ENCODE assay signal across 29 mouse cellular contexts in genomic region chr13:24359181-24359580, GRCm38 (mm10). TPM values are rescaled to one million over a fixed set of nuclear protein-coding genes. Genes with fewer than 3 reads are reported as not detected.
DNase-seq lines count a peak whose midpoint lies in the region; ATAC-seq and TF ChIP-seq lines count a peak whose summit lies in the region.
"Had no signal": no experiment of that assay in that cellular context is flagged by ENCODE, and none has a peak within 500 bp of the region (broad histone marks: within the 10 kb centered on the region; RNA-seq: fewer than 3 reads in every experiment).

No protein-coding gene starts in this region.

- no peak overlapping the region for H3K4me2 ChIP-seq in hindbrain, embryonic 16.5 days (ENCODE audit: low read length)
- no peak overlapping the region for H3K4me2 ChIP-seq in midbrain, postnatal 0 days (ENCODE audit: low read depth, low read length, poor library complexity, severe bottlenecking)
- no peak overlapping the region for H3K4me2 ChIP-seq in stomach, embryonic 16.5 days (ENCODE audit: low read depth, low read length)
- H3K4me2 ChIP-seq: embryonic facial prominence, embryonic 13.5 days; forebrain, embryonic 13.5 days; heart, embryonic 13.5 days; hindbrain, embryonic 12.5 days; hindbrain, embryonic 15.5 days had no signal

- H3K4me1 ChIP-seq in hindbrain, embryonic 10.5 days (replicated peaks) = peaks cover 7% of the 10 kb centered on the region
- H3K4me1 ChIP-seq in hindbrain, embryonic 16.5 days (ENCODE audit: control insufficient read depth, insufficient read depth, low read depth, low read length) = no peaks in the 10 kb centered on the region
- H3K4me1 ChIP-seq in midbrain, embryonic 10.5 days = 0 out of 2 replicates have a peak, but pooled peaks cover 6% of the 10 kb centered on the region
- no peaks in the 10 kb centered on the region for H3K4me1 ChIP-seq in midbrain, postnatal 0 days (ENCODE audit: insufficient read depth, low read length)
- peaks cover 0 to 2% of the 10 kb centered on the region in 2 experiments; a peak in 1 of 4 replicates for H3K4me1 ChIP-seq in ES-E14 (ENCODE audit: control insufficient read depth in 2 of 2, insufficient read depth in 2 of 2, low read length in 2 of 2, poor library complexity in 1 of 2)
- H3K4me1 ChIP-seq in stomach, embryonic 16.5 days (ENCODE audit: control insufficient read depth, insufficient read depth, low read length) = no peaks in the 10 kb centered on the region
- H3K4me1 ChIP-seq: embryonic facial prominence, embryonic 10.5 days; embryonic facial prominence, embryonic 13.5 days; forebrain, embryonic 13.5 days; heart, embryonic 10.5 days; heart, embryonic 13.5 days; hindbrain, embryonic 12.5 days; hindbrain, embryonic 15.5 days had no signal

- no peaks in the 10 kb centered on the region for H3K9me3 ChIP-seq in hindbrain, embryonic 10.5 days
- no peaks in the 10 kb centered on the region for H3K9me3 ChIP-seq in hindbrain, embryonic 16.5 days (ENCODE audit: control insufficient read depth, low read length)
- H3K9me3 ChIP-seq in midbrain, embryonic 10.5 days (replicated peaks) = no peaks in the 10 kb centered on the region
- no peaks in the 10 kb centered on the region for H3K9me3 ChIP-seq in midbrain, postnatal 0 days (ENCODE audit: low read length)
- H3K9me3 ChIP-seq in ES-E14 (ENCODE audit: control insufficient read depth, insufficient read depth, low read depth, low read length) = no peaks in the 10 kb centered on the region
- H3K9me3 ChIP-seq in stomach, embryonic 16.5 days (replicated peaks; ENCODE audit: control insufficient read depth, low read length) = no peaks in the 10 kb centered on the region
- H3K9me3 ChIP-seq: embryonic facial prominence, embryonic 10.5 days; embryonic facial prominence, embryonic 13.5 days; forebrain, embryonic 13.5 days; heart, embryonic 10.5 days; heart, embryonic 13.5 days; hindbrain, embryonic 12.5 days; hindbrain, embryonic 15.5 days had no signal

- 34% methylated on average over 1 of the region's 1 CpGs for WGBS in hindbrain, embryonic 10.5 days
- 44% methylated on average over 1 of the region's 1 CpGs for WGBS in hindbrain, embryonic 16.5 days
- 58% methylated on average over 1 of the region's 1 CpGs for WGBS in midbrain, embryonic 10.5 days
- WGBS in midbrain, postnatal 0 days = 58% methylated on average over 1 of the region's 1 CpGs
- 78% methylated on average over 1 of the region's 1 CpGs for WGBS in stomach, embryonic 16.5 days

- in situ Hi-C loops in ES-E14 (cut with MboI; ENCODE audit: low sequenced_read_pairs in 2 of 2, unreplicated experiment in 2 of 2) = no loop called here

- H3K36me3 ChIP-seq in hindbrain, embryonic 10.5 days = no peaks in the 10 kb centered on the region
- H3K36me3 ChIP-seq in hindbrain, embryonic 16.5 days (ENCODE audit: control insufficient read depth, insufficient read depth, low read length) = no peaks in the 10 kb centered on the region
- no peaks in the 10 kb centered on the region for H3K36me3 ChIP-seq in midbrain, embryonic 10.5 days
- H3K36me3 ChIP-seq in midbrain, postnatal 0 days (ENCODE audit: insufficient read depth, low read length) = no peaks in the 10 kb centered on the region
- H3K36me3 ChIP-seq in ES-E14 (ENCODE audit: control insufficient read depth, insufficient read depth, low read length, poor library complexity, severe bottlenecking) = no peaks in the 10 kb centered on the region
- no peaks in the 10 kb centered on the region for H3K36me3 ChIP-seq in stomach, embryonic 16.5 days (ENCODE audit: control insufficient read depth, insufficient read depth, low read length)
- H3K36me3 ChIP-seq: embryonic facial prominence, embryonic 10.5 days; embryonic facial prominence, embryonic 13.5 days; heart, embryonic 10.5 days; heart, embryonic 13.5 days; hindbrain, embryonic 12.5 days; hindbrain, embryonic 15.5 days had no signal

- H3K4me3 ChIP-seq in hindbrain, embryonic 10.5 days = no peak overlapping the region
- H3K4me3 ChIP-seq in hindbrain, embryonic 16.5 days (ENCODE audit: low read length) = no peak overlapping the region
- H3K4me3 ChIP-seq in midbrain, embryonic 10.5 days = no peak overlapping the region
- H3K4me3 ChIP-seq in midbrain, postnatal 0 days (ENCODE audit: low read depth, low read length) = no peak overlapping the region
- H3K4me3 ChIP-seq in ES-E14 (ENCODE audit: insufficient read depth in 1 of 2, low read depth in 1 of 2, low read length in 2 of 2, poor library complexity in 1 of 2, severe bottlenecking in 1 of 2) = no peak overlapping the region
- no peak overlapping the region for H3K4me3 ChIP-seq in stomach, embryonic 16.5 days (replicated peaks; ENCODE audit: low read length)
- H3K4me3 ChIP-seq: embryonic facial prominence, embryonic 10.5 days; embryonic facial prominence, embryonic 13.5 days; erythroblast, embryonic 14.5 days; forebrain, embryonic 13.5 days; heart, adult 2 months; heart, embryonic 10.5 days; heart, embryonic 13.5 days; hindbrain, embryonic 12.5 days; hindbrain, embryonic 15.5 days had no signal

- no peak for ATAC-seq in hindbrain, embryonic 16.5 days
- no peak for ATAC-seq in midbrain, postnatal 0 days (ENCODE audit: low FRiP score)
- ATAC-seq in stomach, embryonic 16.5 days (ENCODE audit: insufficient read depth, low FRiP score) = no peak
- ATAC-seq: forebrain, embryonic 13.5 days; forebrain, embryonic 16.5 days; intestine, embryonic 16.5 days had no signal

- no peak for DNase-seq in hindbrain, embryonic 10.5 days (ENCODE audit: low spot score)
- no peak for DNase-seq in midbrain, embryonic 10.5 days (ENCODE audit: low spot score)
- DNase-seq in midbrain, postnatal 0 days (ENCODE audit: low spot score) = no peak
- DNase-seq in ES-E14 (ENCODE audit: low read depth, low spot score) = peak; percentile 8
- no peak for DNase-seq in lung, postnatal 25 days (ENCODE audit: low spot score)
- DNase-seq: adrenal gland, adult 2 months; adrenal gland, postnatal 14 days; B cell, adult 2 months; cerebellum, adult 11-12 months; cerebellum, adult 8-10 months; cerebellum, postnatal 10 days; cerebellum, postnatal 36 days; gastrocnemius, postnatal 25 days; heart, adult 2 months; heart, postnatal 14 days; heart, postnatal 4 days had no signal

- peak overlapping the region; percentile 59; the same call in 1 of the 2 replicates for H3K27ac ChIP-seq in hindbrain, embryonic 10.5 days
- no peak overlapping the region for H3K27ac ChIP-seq in hindbrain, embryonic 16.5 days (ENCODE audit: low read depth, low read length)
- peak overlapping the region; percentile 23; the same call in 1 of the 2 replicates for H3K27ac ChIP-seq in midbrain, embryonic 10.5 days (replicated peaks)
- H3K27ac ChIP-seq in midbrain, postnatal 0 days (ENCODE audit: low read depth, low read length) = no peak overlapping the region
- peak overlapping the region; percentile 0; the same call in 1 of the 2 replicates for H3K27ac ChIP-seq in ES-E14 (ENCODE audit: insufficient read depth, low read depth, low read length, poor library complexity, severe bottlenecking)
- peak overlapping the region; percentile 21 for H3K27ac ChIP-seq in stomach, embryonic 16.5 days (ENCODE audit: low read length)
- H3K27ac ChIP-seq: embryonic facial prominence, embryonic 10.5 days; embryonic facial prominence, embryonic 13.5 days; forebrain, embryonic 13.5 days; heart, adult 2 months; heart, embryonic 10.5 days; heart, embryonic 13.5 days; hindbrain, embryonic 12.5 days; hindbrain, embryonic 15.5 days had no signal

- no peak overlapping the region for H3K9ac ChIP-seq in hindbrain, embryonic 16.5 days (ENCODE audit: low read depth, low read length)
- H3K9ac ChIP-seq in midbrain, postnatal 0 days (replicated peaks; ENCODE audit: low read length, poor library complexity, severe bottlenecking) = no peak overlapping the region
- no peak overlapping the region for H3K9ac ChIP-seq in ES-E14 (ENCODE audit: insufficient read depth, low read depth, low read length, poor library complexity, severe bottlenecking)
- H3K9ac ChIP-seq in stomach, embryonic 16.5 days (ENCODE audit: low read length) = no peak overlapping the region
- H3K9ac ChIP-seq: embryonic facial prominence, embryonic 13.5 days; forebrain, embryonic 13.5 days; heart, embryonic 13.5 days; hindbrain, embryonic 12.5 days; hindbrain, embryonic 15.5 days had no signal

- H3K27me3 ChIP-seq in hindbrain, embryonic 10.5 days (ENCODE audit: insufficient read depth, poor library complexity, severe bottlenecking) = no peaks in the 10 kb centered on the region
- no peaks in the 10 kb centered on the region for H3K27me3 ChIP-seq in hindbrain, embryonic 16.5 days (replicated peaks; ENCODE audit: control insufficient read depth, insufficient read depth, low read length)
- no peaks in the 10 kb centered on the region for H3K27me3 ChIP-seq in midbrain, embryonic 10.5 days (ENCODE audit: low read depth, poor library complexity, severe bottlenecking)
- no peaks in the 10 kb centered on the region for H3K27me3 ChIP-seq in midbrain, postnatal 0 days (ENCODE audit: insufficient read depth, low read length)
- no peaks in the 10 kb centered on the region for H3K27me3 ChIP-seq in stomach, embryonic 16.5 days (ENCODE audit: control insufficient read depth, insufficient read depth, low read length)
- H3K27me3 ChIP-seq: CH12.LX; embryonic facial prominence, embryonic 13.5 days; forebrain, embryonic 13.5 days; heart, embryonic 13.5 days; hindbrain, embryonic 12.5 days; hindbrain, embryonic 15.5 days had no signal

- no peak for TF ChIP-seq CTCF in midbrain, postnatal 0 days (IDR thresholded peaks at IDR 0.05)

TF ChIP-seq in ES-E14, 5 proteins besides CTCF, POLR2A, EP300 and RAD21:
- TF ChIP-seq MAFK (IDR thresholded peaks at IDR 0.05; ENCODE audit: insufficient read depth, low read depth, low read length) = no peak
- TF ChIP-seq HCFC1 (IDR thresholded peaks at IDR 0.05; ENCODE audit: borderline replicate concordance, insufficient read depth, low read length) = no peak
- no peak for TF ChIP-seq CHD2 (IDR thresholded peaks at IDR 0.05; ENCODE audit: low read depth, low read length)
- no peak for TF ChIP-seq ZNF384 (IDR thresholded peaks at IDR 0.05; ENCODE audit: low read depth, low read length)
- TF ChIP-seq ZC3H11A (IDR thresholded peaks at IDR 0.05; ENCODE audit: borderline replicate concordance, low read depth, low read length) = no peak

RNA-seq across cellular contexts. Expression of gene Cmah, which starts 32.0 kb away (rescaled TPM):
- polyA plus RNA-seq in hindbrain, embryonic 10.5 days (2016; fragmentation: Nextera tagmentation; extraction: Ambion mirVana) = 0.17 and 0.54 TPM in 2 replicates
- 0.11 and 0.16 TPM in 2 replicates for polyA plus RNA-seq in hindbrain, embryonic 16.5 days (2015; fragmentation: Nextera tagmentation; extraction: Ambion mirVana)
- polyA plus RNA-seq in midbrain, embryonic 10.5 days (2016; fragmentation: Nextera tagmentation; extraction: Ambion mirVana) = 0.34 and 0.42 TPM in 2 replicates
- 0.05 TPM in 2 replicates for total RNA-seq in midbrain, postnatal 0 days (2014; rRNA removed)
- polyA plus RNA-seq in midbrain, postnatal 0 days (2015; fragmentation: Nextera tagmentation; extraction: Ambion mirVana) = 0.14 and 0.17 TPM in 2 replicates
- 0.05 and 0.18 TPM in 2 replicates for total RNA-seq in ES-E14 (2012; rRNA removed)
- 0.60 and 0.83 TPM in 2 replicates for polyA plus RNA-seq in stomach, embryonic 16.5 days (2015; fragmentation: Nextera tagmentation; extraction: Ambion mirVana)

Comparison
In these comparisons a context has a peak if more than half of its experiments do, and no peak if none do; other contexts are left out.
1. H3K27ac ChIP-seq: peak in hindbrain, embryonic 10.5 days (single experiment), midbrain, embryonic 10.5 days (single experiment), ES-E14 (single experiment) and stomach, embryonic 16.5 days (single experiment); none in hindbrain, embryonic 16.5 days (single experiment) and midbrain, postnatal 0 days (single experiment).